Comparison of ENCODE assay signal across 11 mouse cellular contexts in the genomic region with DNA sequence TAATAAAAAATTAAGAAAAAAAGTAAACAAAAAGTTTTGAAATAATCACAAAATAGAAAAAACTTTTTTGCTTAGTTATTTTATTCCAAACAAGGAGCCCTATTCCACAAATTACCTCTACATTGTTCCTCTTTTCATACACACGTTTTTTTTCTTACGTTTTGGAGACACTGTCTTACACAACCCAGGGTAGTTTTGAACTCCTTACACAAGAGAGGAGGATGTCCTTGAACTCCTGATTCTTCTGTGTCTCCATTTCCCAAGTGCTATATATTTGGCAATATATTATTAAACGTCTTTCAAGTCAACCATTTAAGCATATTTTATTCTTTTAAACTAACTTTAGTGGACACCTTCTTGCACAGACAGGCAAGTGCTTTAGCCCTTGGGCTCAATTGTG. TPM values are rescaled to one million over a fixed set of nuclear protein-coding genes. Genes with fewer than 3 reads are reported as not detected.
DNase-seq lines count a peak whose midpoint lies in the region; ATAC-seq lines count a peak whose summit lies in the region.
"Had no signal": no experiment of that assay in that cellular context is flagged by ENCODE, and none has a peak within 500 bp of the region (broad histone marks: within the 10 kb centered on the region; RNA-seq: fewer than 3 reads in every experiment).

No protein-coding gene starts in this region.

- ATAC-seq in heart, embryonic 12.5 days (ENCODE audit: insufficient number of reproducible peaks, low FRiP score): 0 out of 2 replicates have a peak, but pooled peaks have one; percentile 12
- no peak for ATAC-seq in hindbrain, embryonic 16.5 days
- peak; percentile 25; the same call in 1 of the 2 replicates for ATAC-seq in midbrain, embryonic 11.5 days (ENCODE audit: low FRiP score)

- H3K4me2 ChIP-seq in heart, embryonic 12.5 days: peak overlapping the region; percentile 54
- peak overlapping the region; percentile 37 for H3K4me2 ChIP-seq in hindbrain, embryonic 16.5 days (ENCODE audit: low read length)
- H3K4me2 ChIP-seq in midbrain, embryonic 11.5 days: peak overlapping the region; percentile 28

- no peaks in the 10 kb centered on the region for H3K27me3 ChIP-seq in heart, embryonic 12.5 days (replicated peaks)
- H3K27me3 ChIP-seq in embryonic facial prominence, embryonic 10.5 days (replicated peaks; ENCODE audit: low read depth, poor library complexity, severe bottlenecking): no peaks in the 10 kb centered on the region
- no peaks in the 10 kb centered on the region for H3K27me3 ChIP-seq in hindbrain, embryonic 16.5 days (replicated peaks; ENCODE audit: control insufficient read depth, insufficient read depth, low read length)
- no peaks in the 10 kb centered on the region for H3K27me3 ChIP-seq in midbrain, embryonic 11.5 days (ENCODE audit: control insufficient read depth, insufficient read depth, low read length)

- 10% methylated on average over 3 of the region's 3 CpGs for WGBS in heart, embryonic 12.5 days
- WGBS in embryonic facial prominence, embryonic 10.5 days: 17% methylated on average over 3 of the region's 3 CpGs
- 21% methylated on average over 3 of the region's 3 CpGs for WGBS in hindbrain, embryonic 16.5 days
- WGBS in midbrain, embryonic 11.5 days: 11% methylated on average over 3 of the region's 3 CpGs

- H3K4me3 ChIP-seq in heart, embryonic 12.5 days: peak overlapping the region; percentile 98; the same call in 1 of the 2 replicates
- peak overlapping the region; percentile 81 for H3K4me3 ChIP-seq in embryonic facial prominence, embryonic 10.5 days
- no peak overlapping the region for H3K4me3 ChIP-seq in hindbrain, embryonic 16.5 days (ENCODE audit: low read length)
- 0 out of 2 replicates have a peak overlapping the region, but pooled peaks have one; percentile 93 for H3K4me3 ChIP-seq in midbrain, embryonic 11.5 days (ENCODE audit: low read depth, low read length)

- peaks cover 5% of the 10 kb centered on the region for H3K4me1 ChIP-seq in heart, embryonic 12.5 days (replicated peaks)
- H3K4me1 ChIP-seq in embryonic facial prominence, embryonic 10.5 days: peaks cover 6% of the 10 kb centered on the region
- peaks cover 6% of the 10 kb centered on the region for H3K4me1 ChIP-seq in hindbrain, embryonic 16.5 days (ENCODE audit: control insufficient read depth, insufficient read depth, low read depth, low read length)
- peaks cover 5% of the 10 kb centered on the region for H3K4me1 ChIP-seq in midbrain, embryonic 11.5 days (ENCODE audit: control insufficient read depth, insufficient read depth, low read length)

- H3K27ac ChIP-seq in heart, embryonic 12.5 days (ENCODE audit: poor library complexity, severe bottlenecking): no peak overlapping the region
- H3K27ac ChIP-seq in embryonic facial prominence, embryonic 10.5 days (replicated peaks): peak overlapping the region; percentile 88
- H3K27ac ChIP-seq in hindbrain, embryonic 16.5 days (ENCODE audit: low read depth, low read length): no peak overlapping the region
- H3K27ac ChIP-seq in midbrain, embryonic 11.5 days (ENCODE audit: low read depth, low read length): no peak overlapping the region

- no peak overlapping the region for H3K9ac ChIP-seq in heart, embryonic 12.5 days
- peak overlapping the region; percentile 8; the same call in 1 of the 2 replicates for H3K9ac ChIP-seq in hindbrain, embryonic 16.5 days (ENCODE audit: low read depth, low read length)
- no peak overlapping the region for H3K9ac ChIP-seq in midbrain, embryonic 11.5 days (ENCODE audit: low read length)

- intact Hi-C loops in heart, postnatal 10 days (cut with DNase I): loop anchor here (2.0 to 5.0 kb wide), 2 partner anchors 53 to 129 kb away; a partner anchor contains a TSS

- no peaks in the 10 kb centered on the region for H3K9me3 ChIP-seq in heart, embryonic 12.5 days (replicated peaks)
- no peaks in the 10 kb centered on the region for H3K9me3 ChIP-seq in embryonic facial prominence, embryonic 10.5 days
- H3K9me3 ChIP-seq in hindbrain, embryonic 16.5 days (ENCODE audit: control insufficient read depth, low read length): no peaks in the 10 kb centered on the region
- no peaks in the 10 kb centered on the region for H3K9me3 ChIP-seq in midbrain, embryonic 11.5 days (ENCODE audit: control insufficient read depth, low read length)

- H3K36me3 ChIP-seq in heart, embryonic 12.5 days: peaks cover 30% of the 10 kb centered on the region
- H3K36me3 ChIP-seq in embryonic facial prominence, embryonic 10.5 days (replicated peaks): peaks cover 30% of the 10 kb centered on the region
- H3K36me3 ChIP-seq in hindbrain, embryonic 16.5 days (ENCODE audit: control insufficient read depth, insufficient read depth, low read length): peaks cover 12% of the 10 kb centered on the region
- H3K36me3 ChIP-seq in midbrain, embryonic 11.5 days (ENCODE audit: control insufficient read depth, insufficient read depth, low read length): peaks cover 7% of the 10 kb centered on the region

- DNase-seq in heart, postnatal 10 days: no peak
- DNase-seq in embryonic facial prominence, embryonic 10.5 days (ENCODE audit: low spot score): no peak
- DNase-seq in midbrain, embryonic 11.5 days (ENCODE audit: low spot score, missing footprints): no peak
- DNase-seq in c-Kit-positive CD71-positive TER-119-positive erythroid progenitor cells, embryonic 14.5 days (ENCODE audit: low spot score): no peak
- DNase-seq in thymus, postnatal 36 days: no peak
- DNase-seq in adipocyte (ENCODE audit: low spot score): no peak

RNA-seq across cellular contexts. Expression of a gene that starts 0.4 kb away (rescaled TPM):
- polyA plus RNA-seq in heart, embryonic 12.5 days (2016; fragmentation: Nextera tagmentation; extraction: Ambion mirVana): 738 and 745 TPM in 2 replicates
- 1,000 to 10,000 TPM; 1,923 to 1,927 TPM for total RNA-seq in heart, postnatal 10 days (2021)
- polyA plus RNA-seq in embryonic facial prominence, embryonic 10.5 days (2016; fragmentation: Nextera tagmentation; extraction: Ambion mirVana): 488 and 506 TPM in 2 replicates
- polyA plus RNA-seq in hindbrain, embryonic 16.5 days (2015; fragmentation: Nextera tagmentation; extraction: Ambion mirVana): 521 and 553 TPM in 2 replicates
- polyA plus RNA-seq in midbrain, embryonic 11.5 days (2014; fragmentation: Nextera tagmentation; extraction: Ambion mirVana): 378 and 408 TPM in 2 replicates

RNA-seq across cellular contexts. Expression of a gene that starts 17.4 kb away (rescaled TPM):
- polyA plus RNA-seq in heart, embryonic 12.5 days (2016; fragmentation: Nextera tagmentation; extraction: Ambion mirVana): 1.1 and 1.3 TPM in 2 replicates
- 1 to 10 TPM; 1.3 TPM for total RNA-seq in heart, postnatal 10 days (2021)
- 1.1 and 2.0 TPM in 2 replicates for polyA plus RNA-seq in embryonic facial prominence, embryonic 10.5 days (2016; fragmentation: Nextera tagmentation; extraction: Ambion mirVana)
- 1.5 and 1.7 TPM in 2 replicates for polyA plus RNA-seq in hindbrain, embryonic 16.5 days (2015; fragmentation: Nextera tagmentation; extraction: Ambion mirVana)
- polyA plus RNA-seq in midbrain, embryonic 11.5 days (2014; fragmentation: Nextera tagmentation; extraction: Ambion mirVana): 1.1 and 2.2 TPM in 2 replicates

RNA-seq across cellular contexts. Expression of a gene that starts 21.6 kb away (rescaled TPM):
- not detected in 2 replicates for polyA plus RNA-seq in heart, embryonic 12.5 days (2016; fragmentation: Nextera tagmentation; extraction: Ambion mirVana)
- not detected for total RNA-seq in heart, postnatal 10 days (2021)
- polyA plus RNA-seq in embryonic facial prominence, embryonic 10.5 days (2016; fragmentation: Nextera tagmentation; extraction: Ambion mirVana): not detected in 2 replicates
- polyA plus RNA-seq in hindbrain, embryonic 16.5 days (2015; fragmentation: Nextera tagmentation; extraction: Ambion mirVana): 0.17 TPM in 1 of 2 replicates, not detected in the other
- polyA plus RNA-seq in midbrain, embryonic 11.5 days (2014; fragmentation: Nextera tagmentation; extraction: Ambion mirVana): not detected in 2 replicates
- total RNA-seq: monocyte, adult 5-6 weeks had no signal
- polyA plus RNA-seq: C2C12; embryonic facial prominence, embryonic 11.5 days had no signal

RNA-seq across cellular contexts. Expression of a gene that starts 49.8 kb away (rescaled TPM):
- not detected in 2 replicates for polyA plus RNA-seq in heart, embryonic 12.5 days (2016; fragmentation: Nextera tagmentation; extraction: Ambion mirVana)
- total RNA-seq in heart, postnatal 10 days (2021): not detected
- not detected in 2 replicates for polyA plus RNA-seq in embryonic facial prominence, embryonic 10.5 days (2016; fragmentation: Nextera tagmentation; extraction: Ambion mirVana)
- polyA plus RNA-seq in hindbrain, embryonic 16.5 days (2015; fragmentation: Nextera tagmentation; extraction: Ambion mirVana): not detected in 2 replicates
- 0.15 TPM in 1 of 2 replicates, not detected in the other for polyA plus RNA-seq in midbrain, embryonic 11.5 days (2014; fragmentation: Nextera tagmentation; extraction: Ambion mirVana)
- total RNA-seq: monocyte, adult 5-6 weeks had no signal
- polyA plus RNA-seq: embryonic facial prominence, embryonic 11.5 days had no signal

RNA-seq across cellular contexts. Expression of a gene that starts 55.6 kb away (rescaled TPM):
- polyA plus RNA-seq in heart, embryonic 12.5 days (2016; fragmentation: Nextera tagmentation; extraction: Ambion mirVana): 3.0 and 4.3 TPM in 2 replicates
- total RNA-seq in heart, postnatal 10 days (2021): 1 to 10 TPM; 2.4 TPM
- 10.0 and 12.2 TPM in 2 replicates for polyA plus RNA-seq in embryonic facial prominence, embryonic 10.5 days (2016; fragmentation: Nextera tagmentation; extraction: Ambion mirVana)
- 31.3 and 31.9 TPM in 2 replicates for polyA plus RNA-seq in hindbrain, embryonic 16.5 days (2015; fragmentation: Nextera tagmentation; extraction: Ambion mirVana)
- polyA plus RNA-seq in midbrain, embryonic 11.5 days (2014; fragmentation: Nextera tagmentation; extraction: Ambion mirVana): 7.7 and 10.5 TPM in 2 replicates
